Mouse (Mus musculus) right cerebral cortex, postnatal 36 days (tissue): ENCODE measurements around the gene Dync1li1.

Experiments used
- DNase-seq, 2 experiments: peaks; one replicate each; pipeline ENCODE4 v3.0.0; 2022; ENCODE audit warnings: low spot score in 2 of 2, mixed read lengths in 1 of 2

Dync1li1 gene

DNA sequence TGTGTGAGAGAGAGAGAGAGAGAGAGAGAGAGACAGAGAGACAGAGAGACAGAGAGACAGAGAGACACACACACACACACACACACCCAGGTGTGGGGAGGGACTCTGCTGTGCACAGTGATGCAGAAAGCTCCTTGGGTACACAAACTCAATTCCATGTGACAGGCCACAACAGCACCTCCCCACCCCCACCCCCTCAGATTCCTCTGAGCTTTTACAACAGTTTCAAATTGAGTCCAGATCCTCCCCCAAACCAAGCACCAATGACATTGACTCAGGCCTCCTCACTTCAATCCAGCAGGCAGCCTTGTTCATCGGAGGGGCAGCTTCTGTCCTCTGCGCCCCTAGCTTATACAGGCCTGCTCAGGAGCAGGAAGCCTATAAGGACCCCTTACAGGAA is 78.9 kb downstream of the Dync1li1 start:
- DNase-seq = no peak

DNA sequence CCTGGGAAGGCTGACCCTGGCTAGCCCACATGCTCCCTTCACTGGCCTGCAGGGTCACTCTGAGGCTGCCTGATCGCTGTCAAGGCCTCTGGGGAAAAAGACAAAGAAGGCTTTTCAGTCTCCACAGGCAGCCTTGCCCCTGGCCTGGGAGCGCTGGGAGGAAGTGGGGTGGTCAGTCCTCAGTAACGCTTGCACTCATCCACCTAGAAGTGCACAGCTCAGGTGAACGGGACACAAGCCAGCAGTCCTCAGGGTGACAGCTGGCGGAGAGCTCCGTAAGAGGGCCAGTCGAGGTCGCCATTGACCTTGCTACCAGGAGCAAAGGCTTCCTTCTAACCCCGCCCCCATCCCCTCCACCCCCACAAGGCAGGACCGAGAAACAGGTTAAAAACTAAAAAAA is 79.5 kb downstream of the Dync1li1 start:
- DNase-seq = no peak

DNA sequence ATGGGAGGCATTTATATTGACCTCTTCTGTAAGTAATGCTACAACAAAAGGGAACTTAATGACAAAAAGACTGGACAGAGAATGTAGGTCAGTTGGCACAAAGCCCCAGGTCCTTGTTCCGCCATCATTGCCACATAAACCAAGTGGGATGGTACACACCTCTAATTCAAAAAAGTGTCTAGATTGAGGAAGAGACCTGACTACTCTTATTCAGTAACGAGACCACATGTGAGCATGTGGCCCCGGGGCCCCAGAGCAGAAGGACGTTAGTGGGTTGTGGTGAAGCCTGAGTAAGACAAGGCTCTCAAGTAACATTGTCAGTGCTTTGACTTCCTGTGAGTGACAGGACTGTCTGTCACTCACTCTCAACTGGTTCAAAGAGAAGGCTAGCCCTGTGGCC is 81.6 kb downstream of the Dync1li1 start:
- no peak for DNase-seq

DNA sequence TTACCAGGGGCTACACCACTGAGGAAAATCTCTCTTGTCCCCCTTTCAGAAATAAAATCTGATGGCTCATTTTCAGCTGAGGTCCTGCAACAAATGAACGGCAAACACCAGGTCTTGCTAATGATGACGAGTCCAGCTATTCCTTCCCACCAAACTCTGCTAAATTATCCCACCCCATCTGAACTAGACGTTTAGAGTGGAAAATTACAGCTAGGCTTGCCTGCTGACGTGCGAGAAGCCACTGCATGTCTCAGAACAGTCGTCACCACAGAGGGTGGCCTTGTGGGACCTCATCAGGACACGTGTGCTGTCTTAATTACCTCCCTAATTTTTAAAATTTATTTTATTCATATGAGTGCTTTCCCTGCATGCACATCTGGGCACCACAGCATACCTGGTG is 83.0 kb downstream of the Dync1li1 start:
- DNase-seq = no peak
